Mouse (Mus musculus): ENCODE measurements at regions not wholly inside any gene's neighbourhood (a gene's known extent, or its start where the extent isn't known, plus 50 kb on each side); places are given as distances from the start of the nearest gene placed in this dataset.

DNA sequence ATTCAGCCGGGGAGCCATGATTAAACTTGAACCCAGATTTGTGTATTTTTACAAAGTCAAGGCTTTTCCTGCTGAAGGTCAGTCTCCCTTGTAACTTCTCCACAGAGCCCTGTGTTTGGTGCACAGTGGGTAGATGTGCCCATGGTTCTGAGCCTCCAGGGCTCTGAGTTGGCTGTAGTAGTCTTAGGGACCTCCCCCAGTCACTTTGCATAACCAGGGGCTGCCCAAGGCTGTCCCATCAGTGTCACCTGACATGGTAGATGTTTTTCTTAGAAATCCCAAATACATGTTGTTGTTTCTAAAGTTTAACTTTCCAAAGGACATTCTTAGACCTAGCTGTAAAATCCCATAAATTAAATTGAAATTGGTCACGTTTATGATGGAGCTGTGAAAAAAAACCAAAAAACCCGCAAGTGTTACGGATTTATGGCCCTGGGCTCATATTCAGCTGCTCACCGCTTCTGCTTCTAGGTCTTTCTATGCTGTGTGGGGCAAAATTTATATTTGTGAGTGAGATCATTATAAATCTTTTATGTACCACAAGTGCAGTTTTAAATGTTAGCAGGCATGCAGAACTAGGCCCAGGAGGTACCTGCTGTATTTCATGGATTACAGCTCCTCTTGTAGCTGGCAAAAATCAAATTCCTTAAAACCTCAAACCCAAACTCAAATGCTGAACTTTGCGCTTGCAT, 339.4 kb upstream of the Id2 start:
- TF ChIP-seq MAFK (IDR thresholded peaks at IDR 0.05; ENCODE audit: insufficient read depth, low read depth, low read length): no peak
- no peak for TF ChIP-seq CHD2 (IDR thresholded peaks at IDR 0.05; ENCODE audit: low read depth, low read length)
- TF ChIP-seq ZNF384 (IDR thresholded peaks at IDR 0.05; ENCODE audit: low read depth, low read length): no peak
- TF ChIP-seq ZC3H11A (IDR thresholded peaks at IDR 0.05; ENCODE audit: borderline replicate concordance, low read depth, low read length): no peak
- TF ChIP-seq HCFC1 (IDR thresholded peaks at IDR 0.05; ENCODE audit: borderline replicate concordance, insufficient read depth, low read length): no peak
